Mouse (Mus musculus) CD8-positive naive resting alpha-beta T cell, adult 2 months (primary cell): ENCODE data around the gene Mpst.

Experiments
- DNase-seq, 2 experiments: peaks; one replicate each; pipeline ENCODE4 v3.0.0; 2022; ENCODE audit warnings: low read depth in 2 of 2, low spot score in 2 of 2

Mpst gene

GRCm38 (mm10) chr15:78435681-78436080 lies 29.5 kb downstream of the Mpst start:
- DNase-seq = no peak

GRCm38 (mm10) chr15:78436380-78437192 lies 30.4 kb downstream of the Mpst start:
- no peak for DNase-seq

- DNase-seq = no peak
Observed at GRCm38 (mm10) chr15:78437237-78438017, 31.2 kb downstream of the Mpst start.

GRCm38 (mm10) chr15:78438018-78438394 lies 31.8 kb downstream of the Mpst start:
- DNase-seq = no peak

GRCm38 (mm10) chr15:78438505-78438904 lies 32.3 kb downstream of the Mpst start:
- no peak for DNase-seq

- no peak for DNase-seq
Observed at GRCm38 (mm10) chr15:78438973-78439372, 32.8 kb downstream of the Mpst start.

GRCm38 (mm10) chr15:78442231-78442630 lies 36.0 kb downstream of the Mpst start:
- no peak for DNase-seq

GRCm38 (mm10) chr15:78443857-78444256 lies 37.6 kb downstream of the Mpst start:
- DNase-seq = no peak

- no peak for DNase-seq
Observed at GRCm38 (mm10) chr15:78447121-78447520, 40.9 kb downstream of the Mpst start.

- DNase-seq = peak; percentile 87 to 90
Observed at GRCm38 (mm10) chr15:78447746-78448535, 41.7 kb downstream of the Mpst start.

GRCm38 (mm10) chr15:78449131-78449530 lies 42.9 kb downstream of the Mpst start:
- no peak for DNase-seq

- DNase-seq = peak; percentile 32 to 56
Observed at GRCm38 (mm10) chr15:78449694-78450418, 43.6 kb downstream of the Mpst start.

- no peak for DNase-seq
Observed at GRCm38 (mm10) chr15:78450419-78450768, 44.2 kb downstream of the Mpst start.

GRCm38 (mm10) chr15:78451201-78451600 lies 45.0 kb downstream of the Mpst start:
- DNase-seq = no peak

- DNase-seq = no peak
Observed at GRCm38 (mm10) chr15:78452929-78453328, 46.7 kb downstream of the Mpst start.

- no peak for DNase-seq
Observed at GRCm38 (mm10) chr15:78455168-78455567, 49.0 kb downstream of the Mpst start.

- DNase-seq = no peak
Observed at GRCm38 (mm10) chr15:78456051-78456450, 49.8 kb downstream of the Mpst start.

GRCm38 (mm10) chr15:78457193-78457592 lies 51.0 kb downstream of the Mpst start:
- no peak for DNase-seq

- peak; percentile 38 to 63 for DNase-seq
Observed at GRCm38 (mm10) chr15:78462981-78463380, 56.8 kb downstream of the Mpst start.
